Mouse (Mus musculus): ENCODE results near the gene Chd9.

The Chd9 gene

GRCm38 (mm10) chr8:90982087-90982486 lies 153.9 kb downstream of the Chd9 start:
- DNase-seq, result no peak

- DNase-seq, result peak; percentile 11
Observed at GRCm38 (mm10) chr8:91019726-91020125, 191.6 kb downstream of the Chd9 start.

- DNase-seq, result no peak
Observed at GRCm38 (mm10) chr8:91034417-91034816, 206.3 kb downstream of the Chd9 start.

DNA sequence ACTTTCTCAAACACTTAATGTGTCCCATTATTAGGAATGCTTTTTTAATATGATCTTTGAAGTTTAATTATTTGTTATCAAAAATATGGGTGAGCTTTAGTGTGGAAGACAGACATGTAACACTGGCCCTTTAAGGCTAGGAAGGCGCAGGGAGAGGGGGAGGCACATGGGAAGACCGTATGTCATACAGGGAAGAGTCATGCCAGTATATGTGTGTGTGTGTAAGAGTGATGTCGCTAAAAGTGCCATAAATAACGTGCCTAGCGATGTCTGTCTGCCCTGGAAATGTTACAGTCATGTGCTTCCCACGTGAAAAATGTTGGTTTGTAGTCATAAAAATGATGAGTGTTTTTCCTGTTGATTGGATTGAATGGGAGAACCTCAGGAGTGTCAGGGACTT lies 208.8 kb downstream of the Chd9 start:
- no peak for DNase-seq

- DNase-seq, result no peak
Observed at GRCm38 (mm10) chr8:91038637-91039036, 210.5 kb downstream of the Chd9 start.

- DNase-seq, result no peak
Observed at GRCm38 (mm10) chr8:91046370-91046769, 218.2 kb downstream of the Chd9 start.

DNA sequence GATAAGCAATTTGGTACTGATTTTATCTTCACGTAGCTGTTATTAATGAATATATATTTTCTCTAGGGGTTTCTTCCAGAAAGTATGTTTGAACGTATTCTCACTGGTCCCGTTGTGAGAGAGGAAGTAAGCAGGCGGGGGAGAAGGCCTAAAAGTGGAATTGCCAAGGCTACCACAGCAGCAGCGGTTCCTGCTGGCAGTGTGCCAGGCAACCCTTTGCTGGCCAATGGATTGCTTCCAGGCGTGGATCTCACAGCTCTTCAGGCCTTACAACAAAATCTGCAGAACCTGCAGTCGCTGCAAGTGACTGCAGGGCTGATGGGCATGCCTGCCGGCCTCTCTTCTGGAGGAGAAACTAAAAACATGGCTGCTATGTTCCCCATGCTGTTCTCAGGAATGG lies 222.9 kb downstream of the Chd9 start:
- peak; percentile 36 for DNase-seq

DNA sequence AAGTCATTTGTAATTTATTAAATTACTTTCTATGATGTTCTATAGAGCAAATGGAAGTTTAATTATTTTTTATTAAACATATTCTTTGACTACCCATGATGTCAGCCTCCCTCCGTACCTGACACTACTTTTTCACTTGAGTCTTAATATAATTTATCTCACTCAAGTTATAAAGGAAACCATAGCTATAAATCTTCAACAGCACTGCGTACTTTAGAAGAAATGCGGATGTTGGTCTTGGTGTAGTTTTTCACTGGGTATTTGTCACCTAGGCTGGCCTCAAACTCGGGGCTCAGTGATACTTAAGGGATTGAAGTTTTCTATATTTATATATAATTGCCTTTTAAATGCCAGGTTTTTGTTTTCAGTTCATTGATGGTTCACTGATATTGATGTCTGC lies 226.3 kb downstream of the Chd9 start:
- no peak for DNase-seq

DNA sequence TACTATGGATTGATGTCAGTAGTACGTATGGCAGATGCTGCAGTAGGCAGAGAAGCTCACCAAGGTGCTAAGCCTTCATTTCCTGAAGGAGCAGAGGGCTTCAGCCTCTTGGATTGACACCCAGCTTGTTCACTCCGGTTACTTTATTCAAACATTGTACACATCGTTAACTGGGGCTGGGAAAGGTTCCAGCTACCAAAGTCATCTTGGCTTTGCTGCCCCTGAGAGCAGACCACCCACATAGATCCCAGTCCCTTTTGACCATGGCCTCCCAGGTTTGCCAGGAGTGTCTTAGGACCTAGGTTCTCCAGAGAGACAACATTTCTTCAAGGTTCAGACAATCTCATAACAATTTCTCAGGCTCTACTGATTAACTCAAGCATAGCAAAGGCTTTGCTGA lies 228.7 kb downstream of the Chd9 start:
- no peak for DNase-seq

DNA sequence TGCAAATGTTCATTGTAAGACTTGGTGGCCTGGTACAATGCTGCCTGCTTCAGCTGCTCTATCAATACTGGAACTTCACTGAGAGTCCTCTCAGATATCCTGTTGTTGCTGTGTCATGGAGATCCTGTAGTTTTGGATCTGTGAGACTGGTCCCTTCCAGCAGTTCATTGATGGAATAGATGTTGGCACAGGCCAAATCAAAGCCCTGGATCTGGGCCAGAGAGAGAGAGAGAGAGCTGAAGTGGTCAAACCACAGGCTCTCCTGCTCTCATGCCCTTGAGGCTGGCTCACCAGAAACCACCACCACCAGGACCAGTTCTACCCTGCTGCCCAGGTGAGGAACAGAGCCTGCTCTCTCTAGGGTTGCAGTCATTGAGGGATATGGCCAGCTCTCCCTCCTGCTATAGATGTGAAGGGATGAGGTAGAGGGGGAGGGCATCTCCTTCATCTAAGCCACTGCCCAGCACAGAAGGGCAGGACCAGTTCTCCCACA lies 231.0 kb downstream of the Chd9 start:
- DNase-seq, result no peak

DNA sequence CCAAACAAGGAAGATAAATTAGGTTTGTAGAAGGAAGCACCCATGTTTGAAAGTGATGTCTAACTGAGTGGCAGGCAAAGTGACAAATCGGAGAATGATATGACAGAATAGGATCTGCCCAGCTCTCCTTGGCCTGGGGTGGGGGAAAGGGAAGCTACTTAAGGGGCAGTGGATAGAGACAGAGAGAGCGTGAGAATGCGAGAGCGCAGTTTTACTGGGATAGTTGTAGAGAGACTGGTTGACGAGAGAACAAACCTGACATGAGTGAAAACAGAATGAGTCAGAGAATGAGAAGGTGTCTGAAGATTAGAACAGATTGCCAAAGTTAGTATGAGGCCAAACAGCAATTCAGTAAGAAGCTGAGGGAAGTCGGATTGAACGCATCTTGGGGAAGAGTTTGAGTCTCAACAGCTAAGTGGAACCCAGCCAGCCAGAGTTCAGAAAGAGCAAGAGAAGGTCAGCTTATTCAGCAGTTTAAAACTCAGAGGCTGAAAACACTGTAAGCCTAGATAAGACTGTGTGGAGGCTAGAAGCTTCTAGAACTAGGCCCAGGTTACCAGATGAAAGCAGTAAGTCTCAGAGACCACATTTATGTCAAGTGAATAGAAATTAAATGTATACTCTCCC lies 231.8 kb downstream of the Chd9 start:
- DNase-seq, result no peak

- DNase-seq, result no peak
Observed at GRCm38 (mm10) chr8:91060555-91061471, 232.7 kb downstream of the Chd9 start.

DNA sequence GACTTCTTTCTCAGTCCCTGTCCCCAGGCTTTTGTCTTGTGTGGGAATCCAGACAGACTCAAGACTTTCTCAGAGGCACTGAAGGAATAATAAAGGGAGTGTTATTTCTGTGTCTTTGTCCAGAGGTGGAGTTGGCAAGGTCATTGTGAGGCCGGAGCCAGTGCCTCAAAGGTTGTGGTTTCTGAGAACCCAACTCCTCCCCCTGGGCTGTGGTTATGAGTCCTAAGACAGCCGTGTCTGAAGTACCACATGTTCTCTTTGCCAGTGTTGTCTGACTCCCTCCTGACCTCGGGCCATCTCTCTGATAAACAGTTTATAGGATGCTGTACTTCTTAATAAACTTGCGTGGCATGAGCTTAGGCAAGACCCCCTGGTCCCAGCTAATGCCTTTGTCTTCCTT lies 237.0 kb downstream of the Chd9 start:
- no peak for DNase-seq

GRCm38 (mm10) chr8:91069407-91069806 lies 241.3 kb downstream of the Chd9 start:
- DNase-seq, result no peak

DNA sequence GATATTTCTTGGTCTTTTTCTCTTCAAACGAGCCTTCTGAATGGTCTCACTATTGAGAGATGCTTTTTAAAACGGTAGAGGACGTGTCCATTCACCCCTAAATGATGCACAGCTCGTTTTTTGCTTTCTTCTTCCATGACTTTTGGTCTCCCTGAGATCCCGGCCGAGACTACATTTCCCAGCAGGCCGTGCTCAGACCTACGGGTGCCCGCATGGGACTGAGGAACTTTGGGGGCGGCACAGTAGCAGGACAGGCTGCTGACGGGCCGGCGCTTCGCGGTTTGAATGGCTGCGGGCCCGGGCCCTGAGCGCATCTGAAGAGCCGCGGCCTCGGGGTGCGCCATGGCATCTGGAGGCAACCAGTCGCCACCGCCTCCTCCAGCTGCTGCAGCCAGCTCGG lies 241.7 kb downstream of the Chd9 start, which contains the start of gene Rbl2:
Rbl2 (plus strand) TSS at position 224 of the 400 bp plus-strand sequence.
- peak; percentile 95 for DNase-seq

DNA sequence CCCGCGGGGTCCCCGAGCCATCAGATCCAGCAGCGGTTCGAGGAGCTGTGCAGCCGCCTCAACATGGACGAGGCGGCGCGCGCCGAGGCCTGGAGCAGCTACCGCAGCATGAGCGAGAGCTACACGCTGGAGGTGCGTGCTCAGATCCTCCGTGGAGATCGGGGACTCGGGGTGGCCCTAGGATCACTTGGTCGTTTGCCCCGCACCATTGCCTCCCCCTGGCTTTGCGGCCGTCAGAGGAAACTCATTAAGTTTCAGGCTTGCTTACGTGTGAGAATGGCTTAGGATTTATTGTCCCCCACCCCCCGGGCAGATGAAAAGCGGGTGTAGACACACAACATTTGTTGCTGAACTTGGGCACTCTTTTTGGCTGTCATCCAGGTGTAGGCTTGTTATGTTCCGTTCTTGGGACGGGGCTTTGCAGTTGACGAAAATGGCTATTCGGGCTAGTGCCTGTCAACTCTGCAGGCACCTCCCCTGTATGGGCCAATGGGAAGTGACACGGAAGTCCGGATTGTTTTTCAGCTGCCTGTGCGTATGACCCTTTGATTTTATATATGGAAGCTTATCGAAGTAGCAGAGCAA lies 242.2 kb downstream of the Chd9 start:
- peak; percentile 92 for DNase-seq

GRCm38 (mm10) chr8:91077077-91077867 lies 249.1 kb downstream of the Chd9 start:
- DNase-seq, result no peak

GRCm38 (mm10) chr8:91079678-91080077 lies 251.5 kb downstream of the Chd9 start:
- DNase-seq, result no peak

DNA sequence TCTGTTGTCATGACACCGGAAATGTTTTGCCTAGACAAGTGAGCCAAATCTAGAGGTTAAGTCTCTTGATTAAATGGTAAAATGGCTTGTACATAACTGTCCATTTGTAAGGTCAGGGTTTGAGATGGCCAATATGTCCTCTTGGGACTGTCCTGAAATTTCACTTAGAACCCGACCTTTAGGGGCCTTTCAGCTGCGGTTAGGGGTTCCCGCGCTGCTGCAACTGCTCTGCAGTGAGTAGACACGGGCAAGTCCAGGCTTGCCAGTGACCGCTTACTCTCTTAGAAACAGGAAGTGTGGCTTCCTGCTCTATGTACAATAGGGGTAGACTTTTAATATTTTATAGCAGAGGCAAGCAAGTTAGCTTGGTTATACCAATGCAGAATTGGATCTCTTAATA lies 253.8 kb downstream of the Chd9 start:
- DNase-seq, result no peak

DNA sequence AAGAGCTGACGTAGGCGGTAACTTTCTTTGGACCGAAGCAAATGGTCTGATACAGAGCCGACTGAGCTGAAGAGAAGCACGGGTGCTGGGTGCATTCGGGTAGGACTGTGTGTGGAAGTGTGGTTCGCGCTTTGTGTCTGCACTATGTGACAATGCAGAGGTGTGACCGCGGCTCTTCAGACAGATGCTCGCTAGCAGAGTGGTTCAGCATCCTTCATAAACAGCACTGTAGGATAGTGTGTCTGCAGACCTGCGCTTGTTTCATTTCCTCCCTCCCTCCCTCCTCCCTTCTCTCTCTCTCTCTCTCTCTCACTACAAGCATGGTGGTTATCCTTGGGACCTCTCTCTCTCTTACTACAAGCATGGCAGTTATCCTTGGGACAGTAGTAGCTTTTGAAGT lies 254.3 kb downstream of the Chd9 start:
- no peak for DNase-seq

DNA sequence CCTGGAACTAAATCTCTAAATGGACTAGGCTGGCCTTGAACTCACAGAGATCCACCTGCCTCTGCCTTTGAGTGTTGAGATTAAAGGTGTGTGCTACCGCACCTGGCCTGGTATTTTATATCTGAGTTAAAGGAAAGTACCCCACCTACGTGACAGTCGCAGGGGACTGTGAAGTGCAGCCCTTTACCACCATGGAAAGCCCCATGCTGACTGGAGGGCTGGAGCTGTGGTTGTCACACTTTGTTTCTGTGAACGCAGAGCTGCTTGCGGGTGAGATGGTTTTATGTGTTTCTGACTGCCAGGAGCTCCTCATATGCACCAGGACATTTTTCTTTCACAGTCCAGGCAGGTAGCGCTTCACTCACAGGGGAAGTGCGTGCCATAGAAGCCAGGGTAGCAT lies 260.3 kb downstream of the Chd9 start:
- no peak for DNase-seq

DNA sequence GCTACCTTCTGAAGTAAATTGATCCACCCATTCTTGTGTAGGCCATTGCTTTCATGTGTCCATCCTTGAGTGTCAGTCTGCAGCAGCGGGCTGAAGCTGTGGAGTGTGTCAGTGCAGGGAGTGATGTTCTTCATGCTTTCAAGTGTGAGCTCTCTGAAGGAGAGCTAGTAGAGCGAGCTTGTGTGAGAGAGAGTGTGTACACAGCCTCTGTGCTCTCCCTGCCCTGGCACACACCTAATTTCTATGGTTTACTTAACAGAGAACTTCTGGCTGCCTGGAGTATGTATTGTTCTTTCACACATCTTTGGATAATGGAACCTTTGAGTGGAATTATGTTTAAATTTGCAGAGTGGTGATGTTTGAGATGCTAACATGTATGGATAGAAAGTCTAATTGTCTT lies 261.4 kb downstream of the Chd9 start:
- DNase-seq, result no peak

DNA sequence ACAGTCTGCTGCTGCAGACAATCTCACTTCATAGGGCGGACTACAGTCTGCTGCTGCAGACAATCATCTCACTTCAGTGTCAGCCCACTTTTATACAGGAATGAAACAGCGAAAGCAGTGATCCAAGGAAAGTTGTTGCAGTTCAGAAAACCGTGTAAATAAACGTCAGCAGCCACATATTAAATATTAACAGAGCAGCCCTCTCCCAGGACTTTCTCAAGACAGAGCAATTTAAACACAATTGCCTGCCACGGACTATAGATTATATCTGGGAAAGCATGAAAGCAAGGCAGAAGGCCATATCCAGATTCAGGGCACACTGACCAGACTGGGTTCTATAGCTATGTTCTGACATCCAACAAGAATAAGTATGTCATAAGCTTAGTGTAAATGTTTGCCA lies 266.0 kb downstream of the Chd9 start:
- DNase-seq, result peak; percentile 36
